Mouse (Mus musculus) embryonic facial prominence, embryonic 15.5 days (tissue): ENCODE results near the gene Wdr62. TPM values are rescaled to one million over a fixed set of nuclear protein-coding genes. Genes with fewer than 3 reads are reported as not detected.
A peak's percentile ranks its signal among the peaks of the same experiment; 100 is the strongest.
"Not testable (repeated sequence)": the region's sequence is repeated elsewhere in the genome, so short reads cannot be mapped to it uniquely, and the experiment has no call there.

ENCODE experiments used
- ATAC-seq: fragments of 200-750 bp; cut with Nextera tagmentation; 2 replicates; pipeline ENCODE4 v1.8.0; 2017; ENCODE audit warnings: low read depth, moderate TSS enrichment; ENCODE audit not compliant: insufficient number of reproducible peaks, low FRiP score, low TSS enrichment
- H3K27ac ChIP-seq: fragments of 300-500 bp; sonication (generic); replicated peaks from 2 replicates; pipeline ENCODE4 v1.5.1; 2015; ENCODE audit warnings: mild to moderate bottlenecking, inconsistent platforms
- H3K27me3 ChIP-seq: fragments of 300-500 bp; sonication (generic); 2 replicates; pipeline ENCODE4 v1.6.1; 2015; ENCODE audit warnings: inconsistent platforms
- H3K36me3 ChIP-seq: fragments of 300-500 bp; sonication (generic); 2 replicates; pipeline ENCODE4 v1.6.1; 2015; ENCODE audit warnings: mild to moderate bottlenecking, inconsistent platforms
- H3K4me1 ChIP-seq: fragments of 300-500 bp; sonication (generic); 2 replicates; pipeline ENCODE4 v1.6.1; 2015; ENCODE audit warnings: inconsistent platforms
- H3K4me2 ChIP-seq: fragments of 300-500 bp; sonication (generic); replicated peaks from 2 replicates; pipeline ENCODE4 v1.6.1; 2015; ENCODE audit warnings: mild to moderate bottlenecking, inconsistent platforms
- H3K4me3 ChIP-seq: fragments of 300-500 bp; sonication (generic); replicated peaks from 2 replicates; pipeline ENCODE4 v1.5.1; 2015; ENCODE audit warnings: mild to moderate bottlenecking, inconsistent platforms
- H3K9ac ChIP-seq: fragments of 300-500 bp; sonication (generic); 2 replicates; pipeline ENCODE4 v1.6.1; 2015; ENCODE audit warnings: inconsistent platforms
- H3K9me3 ChIP-seq: fragments of 300-500 bp; sonication (generic); replicated peaks from 2 replicates; pipeline ENCODE4 v1.6.1; 2016; ENCODE audit warnings: inconsistent platforms
- WGBS: fragments of 180-500 bp; shearing (Covaris S2); methylation state at CpG from one replicate; pipeline ENCODE4 v1.1.7; 2015; 5-methylcytosine and 5-hydroxymethylcytosine counted together
- polyA plus RNA-seq: library from polyadenylated mRNA; unstranded; fragments of >200 nt; fragmentation: Nextera tagmentation; extraction: Ambion mirVana; gene quantifications from 2 replicates; pipeline ENCODE4 v1.2.1, GENCODE M21; 2015

Gene Wdr62
- polyA plus RNA-seq, 1 experiment from 2014 or later = 8.6 TPM

- no peak overlapping the region for H3K4me2 ChIP-seq
- peaks cover 43% of the 10 kb centered on the region for H3K36me3 ChIP-seq
- no peaks in the 10 kb centered on the region for H3K27me3 ChIP-seq
- peaks cover 11% of the 10 kb centered on the region for H3K4me1 ChIP-seq
- H3K9ac ChIP-seq = no peak overlapping the region
- H3K27ac ChIP-seq = no peak overlapping the region
- 86% methylated on average over 5 of the region's 5 CpGs for WGBS
- no peak overlapping the region for H3K4me3 ChIP-seq
- ATAC-seq = no peak
- H3K9me3 ChIP-seq = no peaks in the 10 kb centered on the region
These were observed 58.0 kb downstream of the Wdr62 start for GRCm38 (mm10) chr7:30222205-30222604.

- Histone ChIP-seq H3K9me3 (no peaks in the 10 kb centered on the region), H3K9ac (no peak overlapping the region), H3K27ac (no peak overlapping the region), H3K36me3 (peaks cover 35% of the 10 kb centered on the region), H3K4me1 (peaks cover 18% of the 10 kb centered on the region), H3K27me3 (no peaks in the 10 kb centered on the region), H3K4me3 (no peak overlapping the region), H3K4me2 (no peak overlapping the region)
- WGBS = 73% methylated on average over 3 of the region's 3 CpGs
- no peak for ATAC-seq
These were observed 58.8 kb downstream of the Wdr62 start for GRCm38 (mm10) chr7:30221433-30221832.

GRCm38 (mm10) chr7:30220008-30220356 is 60.2 kb downstream of the Wdr62 start:
- Histone ChIP-seq H3K27me3 (no peaks in the 10 kb centered on the region), H3K9me3 (no peaks in the 10 kb centered on the region), H3K4me1 (peaks cover 19% of the 10 kb centered on the region), H3K9ac (no peak overlapping the region), H3K4me3 (peak overlapping the region; percentile 49), H3K36me3 (peaks cover 22% of the 10 kb centered on the region), H3K27ac (peak overlapping the region; percentile 60; the same call in 1 of the 2 replicates), H3K4me2 (peak overlapping the region; percentile 79)
- no peak for ATAC-seq
- WGBS = 16% methylated on average over 11 of the region's 11 CpGs

GRCm38 (mm10) chr7:30219293-30220007 is 60.8 kb downstream of the Wdr62 start:
- Histone ChIP-seq H3K27me3 (no peaks in the 10 kb centered on the region), H3K4me3 (peak overlapping the region; percentile 49), H3K4me1 (peaks cover 19% of the 10 kb centered on the region), H3K9me3 (no peaks in the 10 kb centered on the region), H3K36me3 (peaks cover 18% of the 10 kb centered on the region), H3K27ac (peak overlapping the region; percentile 66; the same call in 1 of the 2 replicates), H3K9ac (peak overlapping the region; percentile 7; the same call in 1 of the 2 replicates), H3K4me2 (peak overlapping the region; percentile 79)
- ATAC-seq = peak; percentile 44; the same call in 1 of the 2 replicates
- 4% methylated on average over 16 of the region's 16 CpGs for WGBS

GRCm38 (mm10) chr7:30217277-30217676 is 62.9 kb downstream of the Wdr62 start:
- Histone ChIP-seq H3K27me3 (no peaks in the 10 kb centered on the region), H3K9ac (no peak overlapping the region), H3K4me3 (no peak overlapping the region), H3K4me2 (no peak overlapping the region), H3K36me3 (no peaks in the 10 kb centered on the region), H3K9me3 (no peaks in the 10 kb centered on the region), H3K4me1 (peaks cover 19% of the 10 kb centered on the region), H3K27ac (no peak overlapping the region)
- 72% methylated on average over 2 of the region's 2 CpGs for WGBS
- ATAC-seq = no peak

- H3K4me3 ChIP-seq = peak overlapping the region; percentile 27; the same call in 1 of the 2 replicates
- WGBS = 2% methylated on average over 15 of the region's 16 CpGs
- H3K4me2 ChIP-seq = peak overlapping the region; percentile 50
- peaks cover 19% of the 10 kb centered on the region for H3K4me1 ChIP-seq
- H3K27me3 ChIP-seq = no peaks in the 10 kb centered on the region
- ATAC-seq = peak; percentile 76; the same call in 1 of the 2 replicates
- H3K9me3 ChIP-seq = no peaks in the 10 kb centered on the region
- H3K9ac ChIP-seq = no peak overlapping the region
- no peak overlapping the region for H3K27ac ChIP-seq
- H3K36me3 ChIP-seq = no peaks in the 10 kb centered on the region
These were observed 63.5 kb downstream of the Wdr62 start for GRCm38 (mm10) chr7:30216723-30217151.

- H3K27me3 ChIP-seq = no peaks in the 10 kb centered on the region
- no peak overlapping the region for H3K27ac ChIP-seq
- no peak overlapping the region for H3K4me2 ChIP-seq
- no peaks in the 10 kb centered on the region for H3K36me3 ChIP-seq
- WGBS = 90% methylated on average over 3 of the region's 3 CpGs
- H3K9me3 ChIP-seq = no peaks in the 10 kb centered on the region
- H3K4me1 ChIP-seq = peaks cover 19% of the 10 kb centered on the region
- ATAC-seq = no peak
- H3K4me3 ChIP-seq = no peak overlapping the region
- H3K9ac ChIP-seq = no peak overlapping the region
These were observed 64.3 kb downstream of the Wdr62 start for GRCm38 (mm10) chr7:30215875-30216274.

- no peak overlapping the region for H3K4me3 ChIP-seq
- ATAC-seq = no peak
- H3K4me2 ChIP-seq = no peak overlapping the region
- no peaks in the 10 kb centered on the region for H3K36me3 ChIP-seq
- H3K9ac ChIP-seq = no peak overlapping the region
- H3K9me3 ChIP-seq = no peaks in the 10 kb centered on the region
- H3K4me1 ChIP-seq = peaks cover 9% of the 10 kb centered on the region
- H3K27me3 ChIP-seq = no peaks in the 10 kb centered on the region
- H3K27ac ChIP-seq = no peak overlapping the region
- 91% methylated on average over 3 of the region's 3 CpGs for WGBS
These were observed 66.3 kb downstream of the Wdr62 start for GRCm38 (mm10) chr7:30213881-30214280.

GRCm38 (mm10) chr7:30211025-30211424 is 69.2 kb downstream of the Wdr62 start:
- 21% methylated on average over 4 of the region's 4 CpGs for WGBS
- no peak overlapping the region for H3K4me3 ChIP-seq
- H3K36me3 ChIP-seq = no peaks in the 10 kb centered on the region
- H3K4me2 ChIP-seq = no peak overlapping the region
- no peaks in the 10 kb centered on the region for H3K4me1 ChIP-seq
- no peak overlapping the region for H3K27ac ChIP-seq
- no peak for ATAC-seq
- H3K9ac ChIP-seq = no peak overlapping the region
- no peaks in the 10 kb centered on the region for H3K27me3 ChIP-seq
- H3K9me3 ChIP-seq = no peaks in the 10 kb centered on the region

GRCm38 (mm10) chr7:30206364-30206763 is 73.9 kb downstream of the Wdr62 start:
- not testable (repeated sequence) for H3K27me3 ChIP-seq, H3K4me2 ChIP-seq, ATAC-seq, H3K27ac ChIP-seq, H3K36me3 ChIP-seq, H3K4me1 ChIP-seq, H3K9ac ChIP-seq, H3K4me3 ChIP-seq, H3K9me3 ChIP-seq
- 49% methylated on average over 5 of the region's 5 CpGs for WGBS

GRCm38 (mm10) chr7:30205383-30205782 is 74.8 kb downstream of the Wdr62 start:
- Histone ChIP-seq H3K9me3 (no peaks in the 10 kb centered on the region), H3K36me3 (no peaks in the 10 kb centered on the region)
- WGBS = 6% methylated on average over 2 of the region's 2 CpGs

GRCm38 (mm10) chr7:30204380-30204779 is 75.8 kb downstream of the Wdr62 start:
- no peak overlapping the region for H3K4me2 ChIP-seq
- H3K4me1 ChIP-seq = no peaks in the 10 kb centered on the region

More at GRCm38 (mm10) chr7:30205383-30205782, 74.8 kb downstream of the Wdr62 start:
- no peaks in the 10 kb centered on the region for H3K4me1 ChIP-seq
- H3K9ac ChIP-seq = no peak overlapping the region
- no peak overlapping the region for H3K4me2 ChIP-seq
- ATAC-seq = no peak
- no peak overlapping the region for H3K27ac ChIP-seq
- H3K4me3 ChIP-seq = no peak overlapping the region
- H3K27me3 ChIP-seq = no peaks in the 10 kb centered on the region

More at GRCm38 (mm10) chr7:30204380-30204779, 75.8 kb downstream of the Wdr62 start:
- H3K9me3 ChIP-seq = no peaks in the 10 kb centered on the region
- no peak overlapping the region for H3K9ac ChIP-seq
- no peak overlapping the region for H3K27ac ChIP-seq
- H3K36me3 ChIP-seq = no peaks in the 10 kb centered on the region
- H3K4me3 ChIP-seq = no peak overlapping the region
- ATAC-seq = no peak
- no peaks in the 10 kb centered on the region for H3K27me3 ChIP-seq
- 56% methylated on average over 8 of the region's 8 CpGs for WGBS
